Mouse (Mus musculus) heart, postnatal 0 days (tissue): ENCODE data around the gene Ksr2.

Experiments used
- CTCF ChIP-seq: IDR thresholded peaks from 2 replicates; pipeline ENCODE4 v1.5.1; 2016; ENCODE audit warnings: antibody characterized with exemption, control low read depth, low read depth
- EP300 ChIP-seq: IDR thresholded peaks from 2 replicates; pipeline ENCODE4 v1.6.1; 2016; ENCODE audit warnings: antibody characterized with exemption, low read depth

DNA sequence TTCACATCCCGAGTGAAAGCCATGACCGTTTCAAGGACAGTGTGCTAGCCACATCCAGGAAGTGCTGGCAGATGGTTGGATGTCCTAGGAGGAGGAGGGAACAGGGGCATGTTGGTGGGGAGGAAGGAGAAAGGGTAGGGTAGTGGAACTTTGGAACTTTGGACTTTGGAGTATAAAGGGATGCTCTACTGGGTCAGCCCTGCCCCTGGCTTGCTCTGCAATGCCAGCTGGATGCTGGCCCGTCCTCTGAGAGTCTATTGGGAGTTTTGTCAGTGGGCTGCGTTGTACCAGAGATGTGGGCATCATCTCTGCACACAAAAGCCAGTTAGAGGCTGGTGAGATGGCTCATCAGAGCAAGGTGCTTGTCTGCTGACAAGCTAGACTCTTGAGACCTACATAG, 107.4 kb downstream of the Ksr2 start:
- TF ChIP-seq CTCF, result no peak
- TF ChIP-seq EP300, result no peak
